Mouse (Mus musculus) thymus, adult 2 months (tissue): ENCODE data around the gene Deaf1.

ENCODE experiments used
- CTCF ChIP-seq: fragments of 200-500 bp; IDR thresholded peaks from 2 replicates; pipeline ENCODE4 v1.5.1; 2012; ENCODE audit warnings: mild to moderate bottlenecking, control low read depth, low read length, moderate library complexity, borderline replicate concordance; ENCODE audit not compliant: control insufficient read depth, poor library complexity, insufficient read depth; ENCODE audit errors: extremely low read depth
- POLR2A ChIP-seq: fragments of 200-500 bp; IDR thresholded peaks from 2 replicates; pipeline ENCODE4 v1.6.1; 2012; ENCODE audit warnings: mild to moderate bottlenecking, low read length, control low read depth, moderate library complexity; ENCODE audit not compliant: control insufficient read depth, poor library complexity, insufficient read depth; ENCODE audit errors: extremely low read depth

DNA sequence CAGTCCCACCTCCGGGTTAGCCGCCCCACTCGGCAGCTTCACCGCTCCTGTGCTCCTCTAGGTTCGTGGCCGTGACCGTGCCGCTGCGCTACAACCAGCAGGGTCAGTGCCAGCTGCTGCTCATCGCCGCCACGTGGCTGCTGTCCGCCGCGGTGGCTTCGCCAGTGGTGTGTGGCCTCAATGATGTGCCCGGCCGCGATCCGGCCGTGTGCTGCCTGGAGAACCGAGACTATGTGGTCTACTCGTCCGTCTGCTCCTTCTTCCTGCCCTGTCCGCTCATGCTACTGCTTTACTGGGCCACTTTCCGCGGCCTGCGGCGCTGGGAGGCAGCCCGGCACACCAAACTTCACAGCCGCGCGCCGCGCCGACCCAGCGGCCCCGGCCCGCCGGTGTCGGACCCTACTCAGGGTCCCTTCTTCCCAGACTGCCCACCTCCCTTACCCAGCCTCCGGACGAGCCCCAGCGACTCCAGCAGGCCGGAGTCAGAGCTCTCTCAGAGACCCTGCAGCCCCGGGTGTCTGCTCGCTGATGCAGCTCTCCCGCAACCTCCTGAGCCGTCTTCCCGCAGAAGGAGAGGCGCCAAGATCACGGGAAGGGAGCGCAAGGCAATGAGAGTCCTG, 33.5 kb downstream of the Deaf1 start:
- TF ChIP-seq CTCF = no peak
- no peak for TF ChIP-seq POLR2A
